Mouse (Mus musculus) thymus, adult 2 months (tissue): ENCODE measurements around the gene Pde11a.

Experiments used
- CTCF ChIP-seq: fragments of 200-500 bp; IDR thresholded peaks from 2 replicates; pipeline ENCODE4 v1.5.1; 2012; ENCODE audit warnings: mild to moderate bottlenecking, control low read depth, low read length, moderate library complexity, borderline replicate concordance; ENCODE audit not compliant: control insufficient read depth, poor library complexity, insufficient read depth; ENCODE audit errors: extremely low read depth
- POLR2A ChIP-seq: fragments of 200-500 bp; IDR thresholded peaks from 2 replicates; pipeline ENCODE4 v1.6.1; 2012; ENCODE audit warnings: mild to moderate bottlenecking, low read length, control low read depth, moderate library complexity; ENCODE audit not compliant: control insufficient read depth, poor library complexity, insufficient read depth; ENCODE audit errors: extremely low read depth

GRCm38 (mm10) chr2:76001392-76001791, 337.2 kb downstream of the Pde11a start:
- TF ChIP-seq CTCF (peak; percentile 80; the same call in 1 of the 2 replicates), POLR2A (no peak)
